Mouse (Mus musculus) lung, embryonic 16.5 days (tissue): ENCODE measurements around the gene Lsm4. TPM values are rescaled to one million over a fixed set of nuclear protein-coding genes. Genes with fewer than 3 reads are reported as not detected.

Experiments used
- ATAC-seq: fragments of 200-750 bp; cut with Nextera tagmentation; 2 replicates; pipeline ENCODE4 v1.8.0; 2017; ENCODE audit warnings: low read depth, mild to moderate bottlenecking, moderate library complexity
- H3K27ac ChIP-seq: fragments of 300-500 bp; sonication (generic); 2 replicates; pipeline ENCODE4 v1.5.1; 2014; ENCODE audit warnings: mild to moderate bottlenecking, control low read depth, low read length
- H3K27me3 ChIP-seq: fragments of 300-500 bp; sonication (generic); 2 replicates; pipeline ENCODE4 v1.6.1; 2014; ENCODE audit warnings: low read depth, low read length, mixed read lengths; ENCODE audit not compliant: control insufficient read depth, insufficient read depth
- H3K36me3 ChIP-seq: fragments of 300-500 bp; sonication (generic); 2 replicates; pipeline ENCODE4 v1.6.1; 2014; ENCODE audit warnings: low read length; ENCODE audit not compliant: control insufficient read depth, insufficient read depth
- H3K4me1 ChIP-seq: fragments of 300-500 bp; sonication (generic); replicated peaks from 2 replicates; pipeline ENCODE4 v1.6.1; 2014; ENCODE audit warnings: low read length, mixed read lengths; ENCODE audit not compliant: control insufficient read depth, insufficient read depth
- H3K4me2 ChIP-seq: fragments of 300-500 bp; sonication (generic); 2 replicates; pipeline ENCODE4 v1.6.1; 2014; ENCODE audit warnings: low read depth, low read length, control low read depth
- H3K4me3 ChIP-seq: fragments of 300-500 bp; sonication (generic); 2 replicates; pipeline ENCODE4 v1.5.1; 2014; ENCODE audit warnings: mild to moderate bottlenecking, low read length, control low read depth
- H3K9ac ChIP-seq: fragments of 300-500 bp; sonication (generic); 2 replicates; pipeline ENCODE4 v1.6.1; 2014; ENCODE audit warnings: low read length, control low read depth
- H3K9me3 ChIP-seq: fragments of 300-500 bp; sonication (generic); 2 replicates; pipeline ENCODE4 v1.6.1; 2016; ENCODE audit warnings: low read length; ENCODE audit not compliant: control insufficient read depth
- WGBS: fragments of 180-500 bp; shearing (Covaris S2); extraction: QIAGEN DNeasy Blood & Tissue Kit; methylation state at CpG from one replicate; pipeline ENCODE4 v1.1.7; 2014; 5-methylcytosine and 5-hydroxymethylcytosine counted together
- polyA plus RNA-seq: library from polyadenylated mRNA; unstranded; fragments of >200 nt; fragmentation: Nextera tagmentation; extraction: Ambion mirVana; gene quantifications from 2 replicates; pipeline ENCODE4 v1.2.1, GENCODE M21; 2015

The Lsm4 gene
- polyA plus RNA-seq, 1 experiment from 2014 or later: 214 TPM

- H3K27me3 ChIP-seq: no peaks in the 10 kb centered on the region
- WGBS: 62% methylated on average over 5 of the region's 5 CpGs
- peak overlapping the region; percentile 10; the same call in 1 of the 2 replicates for H3K27ac ChIP-seq
- no peak overlapping the region for H3K4me2 ChIP-seq
- peaks cover 50% of the 10 kb centered on the region for H3K4me1 ChIP-seq
- H3K9ac ChIP-seq: peak overlapping the region; percentile 7; the same call in 1 of the 2 replicates
- ATAC-seq: no peak
- no peaks in the 10 kb centered on the region for H3K9me3 ChIP-seq
- no peaks in the 10 kb centered on the region for H3K36me3 ChIP-seq
- no peak overlapping the region for H3K4me3 ChIP-seq
Observed at GRCm38 (mm10) chr8:70693636-70694035, 20.6 kb downstream of the Lsm4 start.

- H3K27ac ChIP-seq: peak overlapping the region; percentile 95
- no peaks in the 10 kb centered on the region for H3K36me3 ChIP-seq
- peak overlapping the region; percentile 65 for H3K9ac ChIP-seq
- no peak for ATAC-seq
- WGBS: 26% methylated on average over 32 of the region's 32 CpGs
- H3K27me3 ChIP-seq: no peaks in the 10 kb centered on the region
- peaks cover 50% of the 10 kb centered on the region for H3K4me1 ChIP-seq
- no peaks in the 10 kb centered on the region for H3K9me3 ChIP-seq
- peak overlapping the region; percentile 3; the same call in 1 of the 2 replicates for H3K4me2 ChIP-seq
- H3K4me3 ChIP-seq: no peak overlapping the region
Observed at GRCm38 (mm10) chr8:70695318-70696018, 22.4 kb downstream of the Lsm4 start.

DNA sequence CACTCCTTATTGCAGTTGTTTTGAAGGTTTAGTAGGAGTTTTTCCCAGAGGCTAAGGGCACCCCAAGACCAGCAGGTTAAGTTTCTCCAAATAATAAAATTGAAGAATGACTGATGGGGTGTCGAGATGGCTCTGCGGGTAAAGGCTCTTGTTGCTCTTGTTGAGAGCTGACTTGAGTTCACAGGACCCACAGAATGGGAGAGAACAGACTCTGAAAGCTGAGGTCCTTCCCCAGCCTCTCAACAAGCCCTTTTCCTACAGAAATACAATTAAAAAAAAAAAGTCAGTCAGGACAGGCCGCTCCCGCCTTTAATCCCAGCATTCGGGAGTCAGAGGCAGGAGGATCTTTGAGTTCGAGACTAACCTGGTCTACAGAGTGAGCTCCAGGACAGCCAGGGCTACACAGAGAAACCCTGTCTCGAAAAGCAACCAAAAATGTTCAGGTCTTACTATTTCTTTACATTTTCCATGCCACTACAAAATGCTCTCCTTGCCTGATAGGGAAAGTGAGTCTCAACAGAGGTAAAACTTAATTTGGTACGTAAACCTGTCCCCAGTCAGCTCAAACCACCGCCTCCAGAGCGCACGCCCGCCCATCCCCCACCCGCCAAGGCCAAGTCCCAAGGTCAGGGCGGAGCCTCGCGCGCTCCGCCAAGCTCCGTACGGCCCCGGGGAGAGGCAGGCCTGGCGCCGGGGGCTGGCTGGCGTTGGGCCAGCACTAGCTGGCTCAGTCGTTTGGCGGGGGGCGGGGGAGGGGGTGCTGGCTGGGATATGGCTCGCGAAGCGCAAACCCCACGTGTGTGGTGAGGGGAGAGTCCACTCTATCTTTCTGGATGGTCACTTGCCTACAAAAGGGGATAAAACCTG, 23.2 kb downstream of the Lsm4 start:
- WGBS: 3% methylated on average over 31 of the region's 31 CpGs
- peaks cover 2% of the 10 kb centered on the region; the same call in 1 of the 2 replicates for H3K36me3 ChIP-seq
- H3K4me1 ChIP-seq: peaks cover 52% of the 10 kb centered on the region
- H3K4me3 ChIP-seq: peak overlapping the region; percentile 29
- peak; percentile 10 for ATAC-seq
- H3K27ac ChIP-seq: peak overlapping the region; percentile 95
- H3K4me2 ChIP-seq: peak overlapping the region; percentile 56
- peak overlapping the region; percentile 65 for H3K9ac ChIP-seq
- no peaks in the 10 kb centered on the region for H3K27me3 ChIP-seq
- no peaks in the 10 kb centered on the region for H3K9me3 ChIP-seq

GRCm38 (mm10) chr8:70696946-70697345, 23.9 kb downstream of the Lsm4 start:
- Histone ChIP-seq H3K27me3 (no peaks in the 10 kb centered on the region), H3K4me2 (peak overlapping the region; percentile 56), H3K9ac (peak overlapping the region; percentile 65), H3K27ac (peak overlapping the region; percentile 95), H3K36me3 (peaks cover 6% of the 10 kb centered on the region; the same call in 1 of the 2 replicates), H3K9me3 (no peaks in the 10 kb centered on the region), H3K4me1 (peaks cover 51% of the 10 kb centered on the region), H3K4me3 (peak overlapping the region; percentile 29)
- 41% methylated on average over 4 of the region's 4 CpGs for WGBS
- ATAC-seq: no peak

- Histone ChIP-seq H3K27ac (peak overlapping the region; percentile 95), H3K4me1 (peaks cover 51% of the 10 kb centered on the region), H3K27me3 (no peaks in the 10 kb centered on the region), H3K9ac (peak overlapping the region; percentile 68), H3K4me3 (peak overlapping the region; percentile 95), H3K9me3 (no peaks in the 10 kb centered on the region), H3K4me2 (peak overlapping the region; percentile 59), H3K36me3 (peaks cover 6% of the 10 kb centered on the region; the same call in 1 of the 2 replicates)
- WGBS: 61% methylated on average over 12 of the region's 12 CpGs
- ATAC-seq: no peak
Observed at GRCm38 (mm10) chr8:70697366-70698250, 24.6 kb downstream of the Lsm4 start.

GRCm38 (mm10) chr8:70698310-70699109, 25.5 kb downstream of the Lsm4 start, which contains the start of gene Jund:
Jund (plus strand) TSS chr8:70698949.
- no peaks in the 10 kb centered on the region for H3K9me3 ChIP-seq
- peak within 1 kb of the TSS; percentile 99 for H3K9ac ChIP-seq
- H3K4me1 ChIP-seq: peaks cover 50% of the 10 kb centered on the region
- H3K27me3 ChIP-seq: no peaks in the 10 kb centered on the region
- peak within 1 kb of the TSS; percentile 82 for H3K4me2 ChIP-seq
- H3K36me3 ChIP-seq: peaks cover 6% of the 10 kb centered on the region; the same call in 1 of the 2 replicates
- WGBS: under 1% methylated on average over 47 of the region's 69 CpGs
- peak within 1 kb of the TSS; percentile 97 for H3K27ac ChIP-seq
- peak; percentile 89 for ATAC-seq
- peak within 1 kb of the TSS; percentile 95 for H3K4me3 ChIP-seq

- Histone ChIP-seq H3K4me2 (peak overlapping the region; percentile 82), H3K27ac (peak overlapping the region; percentile 97), H3K27me3 (no peaks in the 10 kb centered on the region), H3K9me3 (no peaks in the 10 kb centered on the region), H3K9ac (peak overlapping the region; percentile 99), H3K4me1 (peaks cover 46% of the 10 kb centered on the region), H3K4me3 (peak overlapping the region; percentile 95), H3K36me3 (peaks cover 6% of the 10 kb centered on the region; the same call in 1 of the 2 replicates)
- WGBS: under 1% methylated on average over 66 of the region's 89 CpGs
- peak; percentile 6; the same call in 1 of the 2 replicates for ATAC-seq
Observed at GRCm38 (mm10) chr8:70699116-70699833, 26.2 kb downstream of the Lsm4 start.
